Mouse (Mus musculus) urinary bladder, postnatal 4 days (tissue): Measurements from ENCODE around the gene Oxnad1.
"Not testable (repeated sequence)": the region's sequence is repeated elsewhere in the genome, so short reads cannot be mapped to it uniquely, and the experiment has no call there.

Source experiments
- DNase-seq, 2 experiments: peaks; one replicate each; pipeline ENCODE4 v3.0.0; 2021 to 2022; ENCODE audit warnings: low spot score in 2 of 2

The Oxnad1 gene

GRCm38 (mm10) chr14:32091124-32091523, 6.0 kb downstream of the Oxnad1 start:
- DNase-seq, result no peak

- no peak for DNase-seq
Observed at GRCm38 (mm10) chr14:32091704-32092103, 6.5 kb downstream of the Oxnad1 start.

- DNase-seq, result no peak
Observed at GRCm38 (mm10) chr14:32093018-32093417, 7.8 kb downstream of the Oxnad1 start.

- DNase-seq, result no peak
Observed at GRCm38 (mm10) chr14:32093500-32094117, 8.4 kb downstream of the Oxnad1 start.

- DNase-seq, result no peak
Observed at GRCm38 (mm10) chr14:32095646-32096045, 10.5 kb downstream of the Oxnad1 start.

GRCm38 (mm10) chr14:32096740-32097139, 11.6 kb downstream of the Oxnad1 start:
- DNase-seq, result no peak

- DNase-seq, result no peak
Observed at GRCm38 (mm10) chr14:32097691-32098090, 12.5 kb downstream of the Oxnad1 start.

GRCm38 (mm10) chr14:32098951-32099350, 13.8 kb downstream of the Oxnad1 start:
- no peak for DNase-seq

- DNase-seq, result no peak
Observed at GRCm38 (mm10) chr14:32103556-32103955, 18.4 kb downstream of the Oxnad1 start.

- no peak for DNase-seq
Observed at GRCm38 (mm10) chr14:32105663-32106062, 20.5 kb downstream of the Oxnad1 start.

GRCm38 (mm10) chr14:32106911-32107310, 21.7 kb downstream of the Oxnad1 start:
- DNase-seq, result no peak

GRCm38 (mm10) chr14:32112124-32112523, 26.9 kb downstream of the Oxnad1 start:
- not testable (repeated sequence) for DNase-seq

GRCm38 (mm10) chr14:32120940-32121919, 36.1 kb downstream of the Oxnad1 start:
- no peak for DNase-seq

- no peak for DNase-seq
Observed at GRCm38 (mm10) chr14:32121920-32122315, 36.7 kb downstream of the Oxnad1 start.

GRCm38 (mm10) chr14:32124261-32124660, 39.1 kb downstream of the Oxnad1 start:
- DNase-seq, result no peak

GRCm38 (mm10) chr14:32125256-32125655, 40.1 kb downstream of the Oxnad1 start:
- not testable (repeated sequence) for DNase-seq

GRCm38 (mm10) chr14:32128409-32128808, 43.2 kb downstream of the Oxnad1 start:
- no peak for DNase-seq

- DNase-seq, result no peak
Observed at GRCm38 (mm10) chr14:32131836-32132235, 46.7 kb downstream of the Oxnad1 start.

GRCm38 (mm10) chr14:32134293-32134692, 49.1 kb downstream of the Oxnad1 start:
- no peak for DNase-seq

GRCm38 (mm10) chr14:32136467-32136866, 51.3 kb downstream of the Oxnad1 start:
- DNase-seq, result not testable (repeated sequence)

- no peak for DNase-seq
Observed at GRCm38 (mm10) chr14:32140359-32140965, 55.3 kb downstream of the Oxnad1 start.

- no peak for DNase-seq
Observed at GRCm38 (mm10) chr14:32141723-32142122, 56.5 kb downstream of the Oxnad1 start, which contains the start of gene Msmb. Gene Msmb, plus strand, starts transcription at chr14:32142023.
